Mouse (Mus musculus) testis, adult 2 months (tissue): ENCODE measurements around the gene Ppm1h.

Experiments
- CTCF ChIP-seq: fragments of 200-500 bp; IDR thresholded peaks from 2 replicates; pipeline ENCODE4 v1.5.1; 2012; ENCODE audit warnings: low read depth, mild to moderate bottlenecking, inconsistent platforms, low read length, moderate library complexity; ENCODE audit not compliant: control insufficient read depth, insufficient read depth, insufficient replicate concordance
- POLR2A ChIP-seq: fragments of 200-500 bp; IDR thresholded peaks from 2 replicates; pipeline ENCODE4 v1.6.1; 2012; ENCODE audit warnings: low read depth, mild to moderate bottlenecking, inconsistent platforms, low read length, moderate library complexity; ENCODE audit not compliant: control insufficient read depth

DNA sequence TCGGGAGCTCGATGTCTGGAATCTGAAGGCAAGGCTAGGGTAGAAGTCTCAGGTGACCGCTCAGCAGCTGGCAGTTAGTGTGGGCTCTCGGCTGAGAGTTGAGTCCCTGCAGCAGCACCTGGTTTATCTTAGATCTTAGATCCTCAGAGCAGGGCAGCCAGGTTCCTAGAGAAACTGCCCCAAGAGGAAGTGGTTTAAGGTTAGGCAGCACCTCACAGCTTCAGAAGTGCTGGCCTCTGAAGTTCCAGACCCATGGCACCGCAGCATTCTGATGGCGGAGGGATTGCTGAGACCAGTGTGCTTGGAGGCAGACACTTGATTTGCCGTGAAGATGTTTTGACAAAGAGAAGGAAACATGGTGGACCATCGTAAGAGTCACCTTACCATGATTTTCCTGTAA lies 237.3 kb downstream of the Ppm1h start:
- no peak for TF ChIP-seq CTCF
- no peak for TF ChIP-seq POLR2A
